Mouse (Mus musculus): ENCODE results near the gene Cemip. TPM values are rescaled to one million over a fixed set of nuclear protein-coding genes. Genes with fewer than 3 reads are reported as not detected.

Cemip gene
- polyA plus RNA-seq, 1 experiment from 2014 or later: 1.7 TPM

- Histone ChIP-seq H3K9ac (no peak overlapping the region), H3K4me2 (no peak overlapping the region), H3K4me1 (ENCODE audit: insufficient read depth) (no peaks in the 10 kb centered on the region), H3K36me3 (ENCODE audit: insufficient read depth) (no peaks in the 10 kb centered on the region), H3K9me3 (ENCODE audit: low read depth, low read length) (no peaks in the 10 kb centered on the region), H3K27ac (ENCODE audit: low read depth) (no peak overlapping the region), H3K4me3 (ENCODE audit: low read depth, low read length) (no peak overlapping the region), H3K27me3 (ENCODE audit: insufficient read depth, low read length) (no peaks in the 10 kb centered on the region)
- 66% methylated on average over 4 of the region's 4 CpGs for WGBS
- TF ChIP-seq CTCF (IDR thresholded peaks at IDR 0.05; ENCODE audit: low read depth): no peak
- no peak for ATAC-seq (ENCODE audit: insufficient read depth)
- DNase-seq: no peak
Measured at GRCm38 (mm10) chr7:84045546-84045945, 40.8 kb downstream of the Cemip start.

- no peaks in the 10 kb centered on the region for H3K36me3 ChIP-seq (ENCODE audit: insufficient read depth)
- no peak overlapping the region for H3K4me3 ChIP-seq (ENCODE audit: low read depth, low read length)
- no peak overlapping the region for H3K4me2 ChIP-seq
- ATAC-seq (ENCODE audit: insufficient read depth) (no peak), DNase-seq (no peak)
- H3K9me3 ChIP-seq (ENCODE audit: low read depth, low read length): no peaks in the 10 kb centered on the region
- no peak for TF ChIP-seq CTCF (IDR thresholded peaks at IDR 0.05; ENCODE audit: low read depth)
- no peak overlapping the region for H3K27ac ChIP-seq (ENCODE audit: low read depth)
- 77% methylated on average over 4 of the region's 4 CpGs for WGBS
- H3K9ac ChIP-seq: no peak overlapping the region
- no peaks in the 10 kb centered on the region for H3K27me3 ChIP-seq (ENCODE audit: insufficient read depth, low read length)
- no peaks in the 10 kb centered on the region for H3K4me1 ChIP-seq (ENCODE audit: insufficient read depth)
Measured at GRCm38 (mm10) chr7:84044581-84045290, 41.6 kb downstream of the Cemip start.

GRCm38 (mm10) chr7:84042726-84043125 is 43.6 kb downstream of the Cemip start:
- Histone ChIP-seq H3K36me3 (ENCODE audit: insufficient read depth) (no peaks in the 10 kb centered on the region), H3K4me3 (ENCODE audit: low read depth, low read length) (no peak overlapping the region), H3K27me3 (ENCODE audit: insufficient read depth, low read length) (no peaks in the 10 kb centered on the region), H3K4me2 (no peak overlapping the region), H3K9me3 (ENCODE audit: low read depth, low read length) (no peaks in the 10 kb centered on the region), H3K9ac (no peak overlapping the region), H3K4me1 (ENCODE audit: insufficient read depth) (no peaks in the 10 kb centered on the region), H3K27ac (ENCODE audit: low read depth) (no peak overlapping the region)
- 61% methylated on average over 1 of the region's 1 CpGs for WGBS
- DNase-seq (no peak), ATAC-seq (ENCODE audit: insufficient read depth) (no peak)
- TF ChIP-seq CTCF (IDR thresholded peaks at IDR 0.05; ENCODE audit: low read depth): no peak

- no peak overlapping the region for H3K4me2 ChIP-seq
- no peak for DNase-seq
- H3K4me1 ChIP-seq (ENCODE audit: insufficient read depth): no peaks in the 10 kb centered on the region
- WGBS: 65% methylated on average over 8 of the region's 8 CpGs
- TF ChIP-seq CTCF (IDR thresholded peaks at IDR 0.05; ENCODE audit: low read depth): no peak
- no peak overlapping the region for H3K4me3 ChIP-seq (ENCODE audit: low read depth, low read length)
- no peaks in the 10 kb centered on the region for H3K9me3 ChIP-seq (ENCODE audit: low read depth, low read length)
- H3K36me3 ChIP-seq (ENCODE audit: insufficient read depth): no peaks in the 10 kb centered on the region
- no peak overlapping the region for H3K9ac ChIP-seq
- H3K27me3 ChIP-seq (ENCODE audit: insufficient read depth, low read length): no peaks in the 10 kb centered on the region
- H3K27ac ChIP-seq (ENCODE audit: low read depth): no peak overlapping the region
- no peak for ATAC-seq (ENCODE audit: insufficient read depth)
Measured at GRCm38 (mm10) chr7:84039856-84040522, 46.3 kb downstream of the Cemip start.

- no peak for ATAC-seq (ENCODE audit: insufficient read depth)
- no peak for TF ChIP-seq CTCF (IDR thresholded peaks at IDR 0.05; ENCODE audit: low read depth)
Measured at GRCm38 (mm10) chr7:84038642-84039041, 47.7 kb downstream of the Cemip start.

GRCm38 (mm10) chr7:84032831-84033230 is 53.5 kb downstream of the Cemip start:
- Histone ChIP-seq H3K4me2 (no peak overlapping the region), H3K4me1 (ENCODE audit: insufficient read depth) (no peaks in the 10 kb centered on the region), H3K4me3 (ENCODE audit: low read depth, low read length) (no peak overlapping the region), H3K9ac (no peak overlapping the region), H3K36me3 (ENCODE audit: insufficient read depth) (no peaks in the 10 kb centered on the region), H3K9me3 (ENCODE audit: low read depth, low read length) (no peaks in the 10 kb centered on the region), H3K27ac (ENCODE audit: low read depth) (no peak overlapping the region), H3K27me3 (ENCODE audit: insufficient read depth, low read length) (no peaks in the 10 kb centered on the region)
- DNase-seq: no peak
- ATAC-seq (ENCODE audit: insufficient read depth): no peak
- 72% methylated on average over 1 of the region's 1 CpGs for WGBS
- TF ChIP-seq CTCF (IDR thresholded peaks at IDR 0.05; ENCODE audit: low read depth): no peak

More at GRCm38 (mm10) chr7:84038642-84039041, 47.7 kb downstream of the Cemip start:
- H3K27ac ChIP-seq (ENCODE audit: low read depth): no peak overlapping the region
- H3K4me2 ChIP-seq: no peak overlapping the region
- 84% methylated on average over 10 of the region's 10 CpGs for WGBS
- no peak for DNase-seq
- no peaks in the 10 kb centered on the region for H3K27me3 ChIP-seq (ENCODE audit: insufficient read depth, low read length)
- no peaks in the 10 kb centered on the region for H3K9me3 ChIP-seq (ENCODE audit: low read depth, low read length)
- no peaks in the 10 kb centered on the region for H3K36me3 ChIP-seq (ENCODE audit: insufficient read depth)
- H3K4me1 ChIP-seq (ENCODE audit: insufficient read depth): no peaks in the 10 kb centered on the region
- no peak overlapping the region for H3K9ac ChIP-seq
- H3K4me3 ChIP-seq (ENCODE audit: low read depth, low read length): no peak overlapping the region

GRCm38 (mm10) chr7:84029120-84029771 is 57.1 kb downstream of the Cemip start:
- ATAC-seq (ENCODE audit: insufficient read depth) (no peak), DNase-seq (peak; percentile 23)
- TF ChIP-seq CTCF (IDR thresholded peaks at IDR 0.05; ENCODE audit: low read depth): no peak
- no peak overlapping the region for H3K4me2 ChIP-seq
- H3K27ac ChIP-seq (ENCODE audit: low read depth): no peak overlapping the region
- no peak overlapping the region; the same call in 1 of the 2 replicates for H3K9ac ChIP-seq
- no peaks in the 10 kb centered on the region for H3K36me3 ChIP-seq (ENCODE audit: insufficient read depth)
- H3K4me1 ChIP-seq (ENCODE audit: insufficient read depth): no peaks in the 10 kb centered on the region
- H3K27me3 ChIP-seq (ENCODE audit: insufficient read depth, low read length): no peaks in the 10 kb centered on the region
- no peak overlapping the region for H3K4me3 ChIP-seq (ENCODE audit: low read depth, low read length)
- 49% methylated on average over 3 of the region's 3 CpGs for WGBS
- H3K9me3 ChIP-seq (ENCODE audit: low read depth, low read length): no peaks in the 10 kb centered on the region

Data from lung, embryonic 14.5 days (tissue).